ENCODE assay signal across 7 mouse cellular contexts in the genomic region with DNA sequence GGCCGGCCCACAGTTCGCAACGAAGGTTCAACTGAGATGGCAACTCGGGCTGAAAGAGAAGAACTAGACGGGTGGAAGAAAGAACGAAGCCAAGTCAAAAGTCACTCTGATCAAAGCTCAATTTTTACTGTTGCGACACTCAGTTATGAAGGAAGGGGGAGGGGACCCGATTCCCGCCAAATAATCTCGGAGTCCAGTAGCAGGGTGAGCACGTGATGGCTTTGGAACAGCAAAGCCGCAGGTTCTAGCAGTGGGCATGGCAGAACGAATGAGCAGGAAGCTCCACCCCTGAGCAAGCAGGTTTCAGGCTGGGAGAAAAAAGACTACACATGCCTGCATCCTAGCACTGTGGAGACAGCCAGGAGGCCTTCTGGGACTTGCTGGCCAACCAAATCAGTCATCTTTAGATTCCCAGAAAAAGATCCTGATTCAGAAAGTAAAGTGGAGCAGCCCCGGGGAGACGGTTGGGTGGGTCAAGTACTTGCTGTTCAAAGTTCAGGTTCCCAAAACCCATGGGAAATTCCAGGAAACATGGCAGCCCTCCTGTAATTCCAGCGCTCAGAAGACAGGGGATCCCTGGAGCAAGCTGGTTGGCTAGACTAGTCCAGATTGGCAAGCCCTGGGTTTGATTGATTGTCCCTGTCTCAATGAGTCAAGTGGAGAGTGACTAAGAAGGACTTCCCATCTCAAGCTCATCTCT. TPM values are rescaled to one million over a fixed set of nuclear protein-coding genes. Genes with fewer than 3 reads are reported as not detected.
DNase-seq lines count a peak whose midpoint lies in the region; TF ChIP-seq lines count a peak whose summit lies in the region.
"Not testable (repeated sequence)": the region's sequence is repeated elsewhere in the genome, so short reads cannot be mapped to it uniquely, and the experiment has no call there.

No protein-coding gene starts in this region.

- peak overlapping the region; percentile 30 to 35; a peak in 3 of 4 replicates for H3K4me3 ChIP-seq in MEL (ENCODE audit: control insufficient read depth in 1 of 2, insufficient read depth in 1 of 2, low read depth in 2 of 2, low read length in 2 of 2)

- not testable (repeated sequence) for H3K27me3 ChIP-seq in MEL (ENCODE audit: control insufficient read depth in 1 of 2, insufficient read depth in 2 of 2, low read length in 2 of 2)

- TF ChIP-seq POLR2A in MEL (IDR thresholded peaks at IDR 0.05; ENCODE audit: control insufficient read depth in 1 of 2, insufficient read depth in 1 of 2, low read depth in 1 of 2, low read length in 2 of 2, poor library complexity in 1 of 2): not testable (repeated sequence)

- H3K27ac ChIP-seq in MEL (ENCODE audit: control insufficient read depth, low read depth, low read length): not testable (repeated sequence)

- H3K79me2 ChIP-seq in MEL (ENCODE audit: control insufficient read depth, insufficient read depth, low read length, poor library complexity): not testable (repeated sequence)

- H3K9ac ChIP-seq in MEL (ENCODE audit: control insufficient read depth, low read depth, low read length, poor library complexity, severe bottlenecking): peak overlapping the region; percentile 38; the same call in 1 of the 2 replicates

- not testable (repeated sequence) for TF ChIP-seq EP300 in MEL (IDR thresholded peaks at IDR 0.05; ENCODE audit: low read depth in 1 of 2, low read length in 2 of 2)

- not testable (repeated sequence) for TF ChIP-seq RAD21 in MEL (IDR thresholded peaks at IDR 0.05; ENCODE audit: low read depth, low read length)

- peak; percentile 46 for DNase-seq in ES-CJ7 (ENCODE audit: low read depth, low spot score)
- DNase-seq in MEL (ENCODE audit: low read depth, low spot score): not testable (repeated sequence)
- peak; percentile 44 for DNase-seq in ZHBTc4 (ENCODE audit: low read depth, low spot score)
- DNase-seq in kidney, adult 18-20 months: peak; percentile 28
- peak; percentile 32 to 67 for DNase-seq in kidney, adult 8-10 months
- peak; percentile 25 to 58 for DNase-seq in kidney, postnatal 36 days
- peak; percentile 40 for DNase-seq in yolk sac, embryonic 10.5 days (ENCODE audit: low spot score)

- peaks cover 2 to 16% of the 10 kb centered on the region in 2 experiments; a peak in 3 of 4 replicates for H3K4me1 ChIP-seq in MEL (ENCODE audit: control insufficient read depth in 1 of 2, insufficient read depth in 2 of 2, low read length in 2 of 2)

- H3K36me3 ChIP-seq in MEL (ENCODE audit: control insufficient read depth in 1 of 2, insufficient read depth in 2 of 2, low read length in 2 of 2): not testable (repeated sequence)

- TF ChIP-seq CTCF in MEL (IDR thresholded peaks at IDR 0.05 in 2 of 3, conservative IDR thresholded peaks at IDR 0.05 in 1 of 3; ENCODE audit: control insufficient read depth in 1 of 3, insufficient read depth in 1 of 3, low read depth in 2 of 3, low read length in 3 of 3, poor library complexity in 1 of 3, severe bottlenecking in 1 of 3): not testable (repeated sequence)

- not testable (repeated sequence) for H3K9me3 ChIP-seq in MEL (replicated peaks; ENCODE audit: insufficient read depth, low read length)

TF ChIP-seq in MEL, 35 proteins besides CTCF, POLR2A, EP300 and RAD21:
- TF ChIP-seq USF1 (IDR thresholded peaks at IDR 0.05; ENCODE audit: low read depth, low read length): peak; percentile 26; the same call in 1 of the 2 replicates

RNA-seq across cellular contexts. Expression of a gene that starts 8.8 kb away (rescaled TPM):
- 12.5 and 15.8 TPM in 2 replicates for total RNA-seq in MEL (2012; rRNA removed)
- polyA plus RNA-seq in MEL (2012; ENCODE audit: insufficient read depth in 1 of 2, insufficient read length in 2 of 2, low read depth in 1 of 2, low replicate concordance in 2 of 2, missing spikeins in 1 of 2): 10 to 100 TPM in 1 of 2 experiments, not detected in 1; 10.6 TPM

RNA-seq across cellular contexts. Expression of a gene that starts 26.0 kb away (rescaled TPM):
- 13.8 and 16.0 TPM in 2 replicates for total RNA-seq in MEL (2012; rRNA removed)
- polyA plus RNA-seq in MEL (2012; ENCODE audit: insufficient read depth in 1 of 2, insufficient read length in 2 of 2, low read depth in 1 of 2, low replicate concordance in 2 of 2, missing spikeins in 1 of 2): 10 to 100 TPM in 1 of 2 experiments, not detected in 1; 17.5 TPM

RNA-seq across cellular contexts. Expression of a gene that starts 58.5 kb away (rescaled TPM):
- total RNA-seq in MEL (2012; rRNA removed): 2.7 and 7.7 TPM in 2 replicates
- polyA plus RNA-seq in MEL (2012; ENCODE audit: insufficient read depth in 1 of 2, insufficient read length in 2 of 2, low read depth in 1 of 2, low replicate concordance in 2 of 2, missing spikeins in 1 of 2): 10 to 100 TPM in 1 of 2 experiments, not detected in 1; 10.5 TPM
